Mouse (Mus musculus) left cerebral cortex, adult 8-10 months (tissue): ENCODE measurements at regions not wholly inside any gene's neighbourhood (a gene's known extent, or its start where the extent isn't known, plus 50 kb on each side); places are given as distances from the start of the nearest gene placed in this dataset.
A peak's percentile ranks its signal among the peaks of the same experiment; 100 is the strongest.
"Not testable (repeated sequence)": the region's sequence is repeated elsewhere in the genome, so short reads cannot be mapped to it uniquely, and the experiment has no call there.

Experiments used
- DNase-seq, 2 experiments: peaks; one replicate each; pipeline ENCODE4 v3.0.0; 2022; ENCODE audit warnings: low spot score in 2 of 2

DNA sequence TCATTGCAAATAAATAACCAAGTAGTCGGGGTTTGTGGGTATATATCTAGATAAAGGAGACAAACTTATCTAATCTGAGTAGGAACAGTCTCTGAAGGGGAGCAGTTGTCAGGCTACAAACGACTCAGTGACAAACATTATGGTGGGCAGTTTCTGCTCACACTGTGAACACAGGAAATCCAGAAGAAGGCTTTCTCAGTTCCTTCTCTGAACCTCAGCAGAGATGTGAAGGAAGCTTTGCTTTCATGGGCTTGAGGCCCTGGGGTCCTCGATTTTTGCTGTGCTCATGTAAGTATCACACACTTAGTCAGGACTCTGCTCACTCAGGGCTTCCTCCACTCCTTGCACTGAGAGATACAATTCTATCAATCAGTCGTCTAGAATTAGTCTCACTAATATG lies 994.7 kb upstream of the Foxg1 start:
- no peak for DNase-seq

DNA sequence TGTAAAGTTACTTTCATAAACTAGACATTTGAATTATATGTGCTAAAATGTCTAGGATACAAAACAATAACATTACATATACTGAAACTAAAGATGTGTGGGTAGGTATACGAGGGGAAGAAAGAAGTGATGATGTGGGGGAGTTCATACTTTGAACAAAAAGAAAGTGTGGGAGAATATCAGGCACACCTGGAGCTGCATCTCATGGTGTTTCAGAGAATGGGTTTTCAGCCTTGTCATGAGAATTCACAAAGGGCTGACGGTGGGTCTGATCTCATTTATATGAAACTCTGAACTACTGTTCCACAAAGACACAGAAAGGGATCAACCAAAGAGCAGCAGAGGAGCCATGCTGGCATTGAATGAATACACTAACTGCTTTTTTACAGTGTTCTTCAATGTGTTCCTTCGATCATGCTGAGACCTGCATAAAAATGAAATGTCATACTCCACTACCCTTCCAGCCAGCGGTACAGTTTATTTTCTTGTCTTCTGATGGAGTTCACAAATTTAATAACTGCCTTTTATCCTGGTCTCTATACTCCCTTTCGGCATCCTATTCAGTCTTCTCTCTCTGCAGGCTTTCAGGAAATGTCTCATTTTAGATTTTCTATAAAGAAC lies 994.2 kb upstream of the Foxg1 start:
- no peak for DNase-seq

DNA sequence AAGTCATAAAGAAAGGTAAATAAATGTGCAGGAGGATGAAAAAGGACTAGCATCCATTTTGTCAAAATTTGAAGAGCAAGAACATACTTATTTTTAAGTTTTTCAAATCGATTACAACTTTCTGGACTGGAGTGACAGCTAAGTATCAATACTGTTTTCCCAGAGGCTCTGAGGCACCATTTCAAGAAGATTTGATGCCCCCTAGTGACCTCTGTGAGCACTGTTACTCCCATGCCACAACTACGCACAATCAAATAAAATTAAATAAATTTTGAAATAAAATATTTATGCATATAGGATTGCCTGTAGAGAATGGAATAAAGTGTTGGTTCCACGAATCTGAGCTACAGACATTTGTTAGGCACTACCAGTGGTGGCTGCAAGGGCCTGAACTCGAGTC lies 991.5 kb upstream of the Foxg1 start:
- DNase-seq = no peak

DNA sequence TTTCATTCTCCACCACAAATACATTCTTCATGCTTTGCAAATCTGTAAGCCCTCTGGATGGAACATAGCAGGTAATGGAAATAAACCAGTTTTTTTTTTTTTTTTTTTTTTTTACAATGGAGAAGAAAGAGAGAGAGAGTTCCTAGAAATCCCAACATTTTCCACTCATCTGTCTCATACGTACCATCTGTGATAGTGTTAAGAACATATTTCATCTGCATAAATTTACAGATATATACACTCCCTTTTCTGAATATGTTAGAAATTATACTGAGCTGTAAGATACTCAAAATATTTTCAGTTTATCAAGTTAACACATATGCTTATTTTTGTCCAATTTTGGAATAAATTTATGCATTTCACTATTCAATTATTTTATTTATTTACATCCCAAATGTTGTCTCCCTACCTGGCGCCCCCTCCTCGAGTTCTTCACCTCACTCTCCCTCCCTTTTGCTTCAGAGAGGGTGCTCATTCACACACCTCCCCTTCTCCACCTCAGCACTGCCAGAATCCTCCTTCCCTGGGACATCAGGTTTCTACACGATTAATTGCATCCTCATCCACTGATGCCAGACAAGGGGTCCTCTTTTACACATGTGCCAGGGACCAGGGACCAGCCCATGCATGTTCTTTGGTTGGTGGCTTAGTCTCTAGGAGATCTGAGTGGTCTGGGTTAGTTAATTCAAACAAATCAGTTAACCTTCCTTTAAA lies 943.0 kb upstream of the Foxg1 start:
- no peak for DNase-seq

DNA sequence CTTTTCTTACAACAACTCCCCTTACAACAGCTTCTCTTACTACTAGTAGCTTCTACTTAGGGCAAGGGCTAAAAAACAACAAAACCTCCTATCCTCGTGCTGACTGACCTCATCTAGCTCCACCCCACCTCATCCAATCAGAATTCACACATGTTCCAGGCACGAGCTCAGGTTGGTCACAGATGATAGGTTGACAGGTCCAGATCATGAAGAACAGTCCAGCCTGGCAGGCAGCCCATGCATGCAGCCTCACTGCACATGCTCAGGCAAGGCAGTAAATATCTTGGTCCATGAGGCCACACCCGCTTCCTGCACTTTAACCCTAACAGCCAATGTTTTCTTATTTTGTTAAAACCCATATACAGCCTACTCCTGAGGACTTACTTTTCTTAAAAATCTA lies 933.7 kb upstream of the Foxg1 start:
- DNase-seq = not testable (repeated sequence)

DNA sequence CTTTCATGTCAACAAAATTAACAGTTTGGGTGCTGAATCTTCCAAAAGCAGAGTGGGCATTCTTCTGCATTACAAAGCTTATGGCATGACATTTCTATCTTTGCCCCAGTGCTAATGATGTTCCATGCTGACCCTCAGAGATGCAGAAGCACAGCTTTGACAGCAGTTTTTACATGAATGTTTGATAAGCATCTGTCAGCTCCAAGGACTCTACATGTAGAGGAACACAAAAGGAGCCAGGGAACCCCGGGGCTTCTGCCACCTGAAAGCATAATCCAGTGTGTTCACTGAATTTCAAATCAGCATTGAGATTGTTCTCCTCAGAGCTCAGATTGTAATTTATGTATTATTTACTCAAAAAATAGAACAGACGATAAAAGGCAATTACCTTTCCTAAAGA lies 920.1 kb upstream of the Foxg1 start:
- DNase-seq = no peak

DNA sequence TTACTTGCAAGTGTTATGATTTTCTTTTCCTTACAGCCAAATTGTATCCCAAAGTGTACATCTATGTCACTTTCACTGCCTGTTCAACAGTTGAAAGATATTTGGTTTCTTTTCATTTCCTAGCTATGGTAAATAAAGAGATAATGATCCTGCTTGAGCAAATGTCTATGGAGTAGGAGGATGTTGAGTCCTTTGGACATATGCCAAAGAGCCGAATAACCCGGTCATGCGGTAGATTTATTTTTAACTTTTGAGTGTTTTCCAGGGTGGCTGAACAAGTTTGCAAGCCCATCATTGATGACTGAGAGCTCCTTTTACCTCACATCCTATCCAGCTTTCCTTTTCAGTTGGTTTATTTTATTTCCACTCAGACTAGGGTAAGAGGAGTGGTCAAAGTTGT lies 881.7 kb upstream of the Foxg1 start:
- DNase-seq = no peak

DNA sequence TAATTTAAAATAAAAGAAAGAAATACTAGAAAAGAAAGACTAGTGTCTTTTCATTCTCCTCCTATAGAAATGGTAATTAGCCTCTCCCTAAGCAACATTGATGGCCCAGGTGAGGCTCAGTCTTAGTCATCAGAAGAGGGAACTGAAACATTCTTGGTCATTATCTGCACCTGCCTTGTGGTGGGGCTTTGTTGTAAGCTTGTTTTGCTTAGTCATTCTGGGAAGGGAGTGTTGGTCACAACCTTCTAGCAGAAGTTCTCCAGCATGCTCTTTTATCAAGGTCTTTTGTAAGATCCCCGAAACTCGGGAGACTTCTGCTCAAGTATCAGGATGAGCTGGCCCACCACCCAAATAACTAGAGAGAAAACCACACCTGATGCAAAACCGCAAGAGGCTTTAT lies 870.9 kb upstream of the Foxg1 start:
- no peak for DNase-seq

DNA sequence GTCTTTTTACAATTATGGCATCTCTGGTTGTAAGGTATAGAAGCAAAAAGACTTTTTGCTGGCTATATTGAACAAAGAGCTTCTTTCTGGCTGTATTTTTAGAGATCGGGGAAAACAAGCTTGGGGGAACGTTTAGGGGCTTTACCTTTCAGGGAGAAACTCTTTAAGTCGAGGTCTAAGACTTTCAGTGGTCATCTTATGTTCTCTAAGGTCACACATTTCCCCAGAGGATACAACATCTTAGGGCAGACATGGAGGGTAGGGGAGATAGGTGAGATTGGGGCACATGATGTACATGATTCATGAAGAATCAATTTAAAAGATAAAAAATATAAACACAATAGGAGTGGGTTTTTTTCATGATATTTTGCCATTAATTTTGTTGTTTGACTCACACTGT lies 870.2 kb upstream of the Foxg1 start:
- no peak for DNase-seq

DNA sequence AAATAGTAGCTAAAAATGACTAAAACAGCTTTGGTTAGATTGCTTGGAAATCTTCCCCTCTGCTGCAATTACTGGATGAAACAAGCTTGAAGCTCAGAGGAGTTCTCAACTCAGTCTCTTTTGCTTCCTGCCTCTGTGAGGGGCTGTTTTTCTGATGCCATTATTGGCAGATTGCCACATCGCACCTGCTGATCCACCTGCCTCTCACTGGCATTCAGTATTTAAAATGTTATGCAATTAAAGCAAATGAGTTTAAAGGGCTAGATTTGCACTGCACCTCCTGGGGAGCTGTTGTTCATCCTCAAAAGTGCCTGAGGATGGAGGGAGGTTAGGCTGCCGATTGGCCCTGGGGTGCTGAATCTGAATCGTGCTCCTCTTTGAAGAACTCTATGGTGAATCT lies 860.5 kb upstream of the Foxg1 start:
- DNase-seq = no peak

DNA sequence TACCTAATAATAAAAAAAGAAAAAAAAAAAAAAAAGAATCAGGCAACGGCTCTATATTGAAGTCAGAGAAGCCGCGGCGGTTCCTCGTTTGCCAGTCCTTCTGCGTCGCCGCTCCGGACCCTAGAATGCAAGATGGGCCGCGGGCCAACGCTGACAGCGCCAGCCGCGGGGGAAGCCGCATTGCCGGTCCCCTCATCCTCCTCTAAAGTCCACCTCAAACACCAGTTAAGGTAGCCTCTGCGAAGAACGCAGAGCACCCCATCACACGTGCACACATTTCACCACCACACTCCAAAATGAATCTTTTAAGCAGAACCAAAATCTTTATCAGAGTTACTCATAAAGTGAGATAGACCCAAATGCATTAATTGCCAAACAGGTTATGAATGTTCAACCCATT lies 822.8 kb upstream of the Foxg1 start:
- not testable (repeated sequence) for DNase-seq

DNA sequence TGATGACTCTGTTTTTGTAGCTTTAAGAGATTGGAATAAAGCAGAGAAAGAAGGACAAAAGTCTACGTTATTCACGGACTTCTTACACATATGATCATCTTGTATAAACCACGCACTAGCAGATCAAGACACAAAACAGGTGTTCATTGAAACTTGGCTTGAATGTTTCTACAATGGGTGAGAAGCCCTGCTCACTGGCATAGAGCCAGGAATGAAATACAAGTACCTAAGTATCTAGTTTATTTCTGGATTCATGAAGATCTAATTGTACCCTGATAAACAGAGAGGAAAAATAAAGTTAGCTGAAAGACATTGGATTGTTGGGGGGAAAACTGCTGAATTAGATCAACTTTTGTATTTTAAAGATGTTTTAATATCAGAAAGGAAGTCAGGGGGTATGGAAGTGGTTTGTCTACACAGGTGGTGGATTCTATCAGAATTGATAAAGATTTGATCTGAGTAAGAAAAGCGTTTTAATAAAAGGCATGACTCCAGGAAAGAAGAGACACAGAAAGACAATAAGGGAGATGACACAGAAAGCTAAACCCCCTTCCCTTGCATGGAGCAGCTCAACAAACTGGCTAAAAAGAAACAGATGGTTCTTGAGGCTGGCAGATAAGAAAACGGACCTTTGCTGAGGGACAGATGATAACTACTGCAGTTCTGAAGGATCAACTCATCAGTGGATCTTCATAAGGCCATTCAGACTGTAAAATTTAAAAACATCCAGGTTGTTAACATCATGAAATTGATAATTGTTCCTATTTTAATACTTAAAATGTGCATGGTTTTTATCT lies 777.9 kb upstream of the Foxg1 start:
- no peak for DNase-seq

DNA sequence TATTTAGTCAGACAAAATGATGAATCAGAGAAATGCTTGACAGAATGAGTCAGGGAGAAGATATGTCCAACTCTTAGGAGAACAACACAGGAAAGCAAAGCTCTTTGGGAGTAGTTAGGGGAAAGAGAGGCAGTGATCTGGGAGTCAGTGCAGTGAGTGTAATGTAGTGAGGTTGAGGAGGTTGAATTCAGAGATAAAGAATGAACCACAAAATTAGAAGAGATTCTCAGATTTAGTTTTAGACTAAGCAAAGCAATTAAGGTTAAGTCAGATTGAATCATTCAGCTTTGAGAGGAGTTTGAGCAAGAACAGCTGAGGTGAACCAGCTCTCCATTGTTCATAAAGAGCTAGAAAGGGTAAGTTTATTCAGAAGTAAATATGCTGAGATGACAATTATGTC lies 777.0 kb upstream of the Foxg1 start:
- no peak for DNase-seq

DNA sequence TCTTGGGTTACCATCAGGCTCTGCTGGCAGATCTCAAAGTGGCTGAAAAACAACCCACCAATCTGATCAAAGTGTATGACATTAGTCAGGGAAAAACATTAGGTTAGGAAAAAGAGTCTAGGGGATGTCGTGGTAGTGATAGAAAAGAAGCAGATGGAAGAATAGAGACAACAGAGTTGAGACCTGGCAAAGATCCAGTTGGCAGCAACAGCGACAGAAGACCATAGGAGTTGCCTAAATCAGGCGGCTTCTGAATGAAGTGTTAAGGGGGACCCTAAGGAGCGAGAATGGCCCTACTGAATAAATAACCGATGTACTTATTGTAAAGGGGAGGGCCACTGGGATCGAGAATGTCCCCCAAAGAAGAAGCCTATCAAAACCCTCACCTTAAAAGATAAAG lies 773.1 kb upstream of the Foxg1 start:
- no peak for DNase-seq

DNA sequence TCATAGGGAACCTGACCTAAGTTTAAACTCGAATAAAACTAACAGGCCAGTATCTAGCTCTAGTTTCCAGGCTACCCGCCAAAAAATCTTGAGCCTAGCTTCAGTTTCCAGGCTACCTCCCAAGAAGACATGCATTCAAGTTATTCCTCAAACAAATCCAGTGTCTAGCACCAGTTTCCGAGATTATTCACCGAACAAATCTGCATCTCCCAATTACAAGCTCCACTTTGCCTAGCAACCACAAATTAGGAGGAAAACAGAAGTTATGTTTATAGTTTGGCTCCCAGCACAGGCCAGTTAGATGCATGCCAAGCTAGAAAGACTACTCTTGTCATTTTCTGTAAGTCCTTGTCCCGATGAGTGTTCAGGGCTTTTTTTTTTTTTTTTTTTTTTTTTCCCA lies 770.4 kb upstream of the Foxg1 start:
- DNase-seq = no peak

DNA sequence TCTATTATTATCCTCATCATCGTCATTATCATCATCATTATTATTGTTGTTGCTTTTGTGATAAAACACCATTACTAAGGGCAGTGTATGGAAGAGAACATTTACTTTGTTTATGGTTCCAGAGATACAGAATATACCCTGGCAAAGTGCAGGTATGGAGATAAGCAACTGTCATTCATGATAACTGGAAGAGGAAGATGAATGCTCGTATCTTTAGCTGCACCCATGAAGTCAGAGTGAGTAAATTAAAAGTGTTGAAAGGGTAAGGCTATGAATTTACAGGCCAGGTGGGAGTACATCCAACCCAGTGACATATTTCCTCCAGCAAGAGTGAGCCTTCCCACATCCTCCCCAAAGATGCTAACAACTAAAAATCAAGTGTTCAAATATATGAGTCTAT lies 766.1 kb upstream of the Foxg1 start:
- DNase-seq = no peak

DNA sequence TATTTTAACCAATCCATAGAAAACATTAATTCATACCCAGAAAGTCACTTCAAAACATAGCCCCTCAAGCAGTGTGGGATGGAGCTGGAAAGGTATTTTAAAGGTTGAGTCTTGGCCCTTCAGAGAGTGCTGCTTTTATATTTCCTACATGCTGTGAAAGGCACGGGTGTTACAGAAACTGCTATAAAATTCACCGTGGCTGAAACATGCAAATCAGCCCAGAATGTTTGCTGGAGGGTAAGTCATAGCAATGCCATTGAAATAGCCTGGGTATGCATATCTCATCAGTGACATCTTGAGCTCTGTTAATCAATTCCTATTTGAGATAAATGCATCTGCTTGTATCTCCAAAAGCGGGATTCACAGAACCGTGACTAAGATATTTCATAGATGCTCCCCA lies 748.9 kb upstream of the Foxg1 start:
- no peak for DNase-seq

DNA sequence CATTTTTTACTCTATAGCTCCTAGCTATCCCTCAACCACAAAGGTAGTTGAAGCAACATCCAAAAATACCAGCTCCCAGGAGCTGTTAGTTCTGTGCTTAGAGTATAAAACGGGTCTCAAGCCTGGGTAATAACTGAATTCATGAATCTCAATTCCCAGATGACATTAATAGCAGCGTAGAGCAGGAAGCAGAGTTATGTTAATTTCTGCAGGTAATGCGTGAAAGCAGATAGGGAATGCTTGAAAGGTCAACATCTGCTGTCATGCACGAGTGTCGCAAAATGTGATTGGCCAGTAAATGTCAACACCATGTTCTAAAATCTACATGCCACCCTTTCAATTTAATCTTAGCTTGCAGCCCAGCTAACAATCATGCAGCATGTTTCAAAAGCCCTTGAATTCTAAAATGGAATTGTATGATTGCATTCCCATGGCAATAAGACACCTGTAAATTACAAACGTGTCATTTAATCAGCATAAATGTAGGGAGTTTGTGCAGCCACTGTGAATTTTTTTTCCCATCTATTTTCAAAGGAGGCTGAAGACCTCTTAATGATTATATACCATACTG lies 747.7 kb upstream of the Foxg1 start:
- no peak for DNase-seq

DNA sequence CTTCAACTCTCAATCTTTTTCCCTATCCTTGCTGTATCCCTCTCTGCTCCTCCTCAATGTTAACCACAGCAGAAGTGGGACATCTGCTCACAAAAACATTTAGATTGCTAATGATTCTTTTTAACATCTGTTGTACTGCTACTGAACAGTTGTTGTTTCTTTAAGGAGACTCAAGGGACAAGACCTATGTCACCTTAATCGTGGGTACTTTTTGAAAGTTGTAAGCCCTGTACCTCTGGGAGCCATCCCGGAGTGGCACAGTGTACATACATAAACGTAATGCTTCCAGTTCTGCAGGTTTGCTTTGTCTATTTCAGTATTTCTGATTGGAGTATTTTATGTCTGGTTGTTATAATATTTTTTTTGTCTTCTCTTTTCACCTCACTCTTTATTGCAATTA lies 740.5 kb upstream of the Foxg1 start:
- no peak for DNase-seq

DNA sequence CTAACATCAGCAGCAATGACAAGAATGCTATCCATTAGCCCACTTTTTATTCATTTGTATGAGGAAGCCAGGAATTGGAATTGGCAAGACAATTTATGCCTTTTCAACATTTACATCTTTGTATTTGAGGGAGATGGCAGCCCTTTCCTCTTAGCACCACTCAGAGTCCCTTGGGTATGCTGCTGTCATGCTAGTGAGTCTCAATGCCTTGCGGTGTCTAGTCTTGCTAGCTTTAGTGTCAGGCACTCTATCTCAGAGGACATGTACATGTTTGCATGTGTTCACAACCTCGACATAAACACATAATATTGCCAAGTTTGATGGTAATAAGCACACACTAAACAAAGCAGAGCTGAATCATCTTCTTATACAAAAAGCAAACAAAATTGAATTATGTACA lies 737.3 kb upstream of the Foxg1 start:
- no peak for DNase-seq

DNA sequence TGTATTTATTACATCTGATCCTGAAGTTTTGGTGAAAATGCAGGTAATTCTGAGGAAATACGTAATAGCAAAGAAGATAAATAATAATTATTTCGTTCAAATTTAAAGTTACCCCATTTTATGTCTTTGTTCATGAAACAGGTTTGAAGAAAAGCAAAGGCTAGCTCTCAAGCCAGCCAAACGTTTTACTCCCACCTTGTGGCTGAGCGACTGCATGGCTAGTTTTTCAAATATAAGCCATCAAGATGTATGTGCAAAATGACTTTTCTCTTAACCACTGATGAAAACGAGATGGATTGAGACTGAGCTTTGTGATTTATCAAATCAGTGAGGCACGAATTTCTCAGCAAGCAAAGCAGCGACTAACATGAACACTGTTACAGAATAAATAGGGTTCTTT lies 736.5 kb upstream of the Foxg1 start:
- DNase-seq = no peak

DNA sequence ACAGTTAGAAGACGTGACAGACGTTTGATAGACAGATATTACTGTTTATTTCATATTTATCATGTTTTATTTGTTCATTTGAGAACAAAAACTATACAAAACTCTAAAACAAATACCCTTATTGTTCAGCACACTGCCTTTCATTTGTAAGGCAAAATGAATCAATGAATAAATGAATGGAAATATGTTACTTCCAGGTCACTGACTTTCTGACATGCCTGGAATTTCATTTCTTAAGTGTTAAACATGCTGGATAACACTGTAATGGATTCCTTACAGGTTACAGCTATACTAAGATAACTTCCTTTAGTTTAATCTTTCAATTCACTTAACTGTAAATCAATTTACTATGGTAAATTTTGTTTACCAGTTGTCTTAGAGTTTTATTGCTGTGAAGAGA lies 707.3 kb upstream of the Foxg1 start:
- DNase-seq = no peak

DNA sequence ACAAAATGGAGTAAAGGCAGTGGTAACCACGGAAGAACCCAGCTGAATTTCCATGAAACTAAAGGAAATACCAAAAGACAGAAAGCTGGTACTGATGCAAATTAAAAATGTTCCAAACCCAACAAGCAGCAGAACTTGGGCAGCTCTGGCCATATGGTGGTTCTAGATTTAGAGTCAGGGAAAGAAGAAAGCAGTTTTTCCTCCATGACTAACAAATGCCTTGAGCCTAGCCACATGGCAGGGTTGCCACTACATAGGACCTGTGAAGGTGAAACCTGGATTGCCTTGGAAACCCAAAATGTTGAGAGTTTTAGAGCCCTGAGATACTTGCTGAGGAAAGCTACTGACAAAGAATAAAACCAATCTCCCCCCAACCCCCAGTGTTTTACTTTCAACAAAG lies 701.5 kb upstream of the Foxg1 start:
- DNase-seq = peak in 1 of 2 experiments; percentile 15
